17 mouse cellular contexts compared by ENCODE assay signal in the genomic region with DNA sequence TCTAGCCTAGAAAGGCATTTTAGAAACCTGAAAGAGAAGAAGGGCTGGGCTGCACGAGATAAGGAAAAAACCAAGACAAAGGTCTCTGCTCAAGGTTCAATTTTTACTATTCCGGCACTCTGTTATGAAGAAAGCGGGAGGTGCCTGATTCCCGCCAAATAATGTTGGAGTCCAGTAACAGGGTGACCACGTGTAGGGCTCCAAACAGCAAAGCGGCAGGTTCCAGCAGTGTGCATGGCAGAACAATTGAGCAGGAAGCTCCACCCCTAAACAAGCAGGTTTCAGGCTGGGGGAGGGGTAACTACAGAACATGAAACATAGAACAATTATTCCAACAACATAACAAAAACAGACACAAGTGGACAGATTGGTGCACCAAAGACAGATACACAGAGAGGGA.
"Had no signal": no experiment of that assay in that cellular context is flagged by ENCODE, and none has a peak within 500 bp of the region (broad histone marks: within the 10 kb centered on the region; RNA-seq: fewer than 3 reads in every experiment).

No protein-coding gene starts in this region.

- H3K9ac ChIP-seq: neural tube, embryonic 12.5 days; neural tube, embryonic 13.5 days; neural tube, embryonic 15.5 days; stomach, embryonic 15.5 days had no signal

- H3K9me3 ChIP-seq: neural tube, embryonic 12.5 days; neural tube, embryonic 13.5 days; neural tube, embryonic 15.5 days; stomach, embryonic 15.5 days had no signal

- H3K4me2 ChIP-seq: neural tube, embryonic 12.5 days; neural tube, embryonic 13.5 days; neural tube, embryonic 15.5 days; stomach, embryonic 15.5 days had no signal

- H3K27me3 ChIP-seq: neural tube, embryonic 12.5 days; neural tube, embryonic 13.5 days; neural tube, embryonic 15.5 days; stomach, embryonic 15.5 days had no signal

- H3K36me3 ChIP-seq: neural tube, embryonic 12.5 days; neural tube, embryonic 13.5 days; neural tube, embryonic 15.5 days; stomach, embryonic 15.5 days had no signal

- H3K4me1 ChIP-seq: neural tube, embryonic 12.5 days; neural tube, embryonic 13.5 days; neural tube, embryonic 15.5 days; stomach, embryonic 15.5 days had no signal

- H3K27ac ChIP-seq: neural tube, embryonic 12.5 days; neural tube, embryonic 13.5 days; neural tube, embryonic 15.5 days; stomach, embryonic 15.5 days; stomach, postnatal 0 days had no signal

- DNase-seq: retina, postnatal 1 day; right cerebral cortex, adult 18-20 months; right cerebral cortex, postnatal 14 days; right cerebral cortex, postnatal 25 days; right cerebral cortex, postnatal 4 days; spleen, adult 18-20 months; thymus, adult 18-20 months; thymus, adult 2 months; thymus, postnatal 14 days; thymus, postnatal 25 days; thymus, postnatal 36 days; thymus, postnatal 4 days had no signal

- H3K4me3 ChIP-seq: neural tube, embryonic 12.5 days; neural tube, embryonic 13.5 days; neural tube, embryonic 15.5 days; stomach, embryonic 15.5 days had no signal
